Mouse (Mus musculus) erythroblast, adult 5-6 weeks (primary cell): ENCODE results near the gene Gab2. TPM values are rescaled to one million over a fixed set of nuclear protein-coding genes. Genes with fewer than 3 reads are reported as not detected.
"Not testable (repeated sequence)": the region's sequence is repeated elsewhere in the genome, so short reads cannot be mapped to it uniquely, and the experiment has no call there.

Source experiments
- ATAC-seq: replicated peaks from 2 replicates; pipeline ENCODE4 v1.8.0; 2016; ENCODE audit warnings: moderate number of reproducible peaks, mild to moderate bottlenecking, moderate TSS enrichment, inconsistent platforms; ENCODE audit not compliant: poor library complexity, low FRiP score, severe bottlenecking
- total RNA-seq, 2 experiments: library from RNA; stranded (forward) in 1 of 2; stranded (reverse) in 1 of 2; fragments of 150-400 nt in 1 of 2; fragments of 200-764, 138-1000 nt in 1 of 2; gene quantifications; 2 replicates each; pipeline versions ENCODE4 v1.2.3 to v1.2.4; 2015 to 2017; ENCODE audit warnings: low replicate concordance in 2 of 2

Gene Gab2
- total RNA-seq, 2 experiments from 2014 or later = 3.3 to 4.9 TPM

- ATAC-seq = no peak
Measured at GRCm38 (mm10) chr7:97245261-97245949, 164.0 kb downstream of the Gab2 start.

DNA sequence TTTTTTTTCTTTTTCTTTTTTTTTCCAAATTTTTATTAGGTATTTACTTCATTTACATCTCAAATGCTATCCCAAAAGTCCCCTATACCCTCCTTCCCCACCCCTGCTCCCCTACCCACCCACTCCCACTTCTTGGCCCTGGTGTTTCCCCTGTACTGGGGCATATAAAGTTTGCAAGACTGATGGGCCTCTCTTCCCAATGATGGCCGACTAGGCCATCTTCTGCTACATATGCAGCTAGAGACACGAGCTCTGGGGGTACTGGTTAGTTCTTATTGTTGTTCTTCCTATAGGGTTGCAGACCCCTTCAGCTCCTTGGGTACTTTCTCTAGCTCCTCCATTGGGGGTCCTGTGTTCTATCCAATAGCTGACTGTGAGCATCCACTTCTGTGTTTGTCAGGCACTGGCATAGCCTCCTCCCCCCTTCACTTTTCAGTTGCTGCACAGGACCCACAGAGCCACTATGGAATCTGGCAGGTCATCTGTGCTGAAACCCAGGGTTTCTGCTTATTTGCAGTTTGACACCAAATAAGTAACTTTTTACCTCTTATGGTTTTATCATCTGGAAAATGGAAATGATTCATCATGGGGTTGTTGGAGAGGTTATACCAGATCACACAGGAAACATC lies 164.7 kb downstream of the Gab2 start:
- ATAC-seq = not testable (repeated sequence)

- no peak for ATAC-seq
Measured at GRCm38 (mm10) chr7:97247661-97248060, 166.3 kb downstream of the Gab2 start.

GRCm38 (mm10) chr7:97248136-97248535 lies 166.8 kb downstream of the Gab2 start:
- no peak for ATAC-seq

DNA sequence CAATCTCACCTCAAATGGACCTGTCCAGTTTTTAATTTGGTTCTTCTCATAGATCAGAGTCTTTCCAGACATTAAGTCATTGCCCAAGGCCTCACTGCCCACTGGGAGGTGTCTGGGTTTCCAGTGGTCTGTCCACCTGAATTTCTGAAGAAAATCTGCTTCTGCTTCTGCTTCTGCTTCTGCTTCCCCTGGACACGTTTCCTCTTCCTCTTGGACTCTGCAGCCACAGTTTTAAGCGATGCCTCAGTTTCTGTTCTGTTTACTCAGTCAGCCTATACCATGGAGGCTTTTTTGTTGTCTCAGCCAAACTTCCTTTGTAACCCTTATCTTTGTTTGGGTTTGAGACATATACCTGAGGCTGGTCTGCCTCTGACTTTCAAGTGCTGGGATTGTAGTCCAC lies 170.3 kb downstream of the Gab2 start:
- ATAC-seq = no peak

GRCm38 (mm10) chr7:97262541-97262940 lies 181.2 kb downstream of the Gab2 start:
- ATAC-seq = no peak

- ATAC-seq = no peak
Measured at GRCm38 (mm10) chr7:97270367-97270766, 189.0 kb downstream of the Gab2 start.

GRCm38 (mm10) chr7:97271068-97271467 lies 189.7 kb downstream of the Gab2 start:
- ATAC-seq = no peak

DNA sequence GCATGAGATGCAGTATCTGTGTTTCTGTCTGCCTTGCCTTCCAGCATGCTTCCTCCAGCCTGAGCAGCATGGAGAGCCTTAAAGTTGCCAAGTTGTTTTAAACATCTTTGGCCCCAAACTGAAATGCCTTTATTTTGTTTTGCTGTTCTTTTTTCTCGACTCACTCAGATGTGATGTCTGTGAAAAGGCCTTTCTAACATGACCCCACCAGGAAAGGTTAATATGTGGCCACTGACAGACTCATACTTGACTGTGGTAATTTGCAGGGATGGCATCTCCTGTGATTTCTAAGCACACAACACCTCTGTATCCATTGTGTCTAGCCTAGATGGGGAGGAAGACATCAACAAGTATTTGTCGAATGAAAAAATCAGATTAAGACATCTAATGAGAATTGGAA lies 215.6 kb downstream of the Gab2 start:
- ATAC-seq = no peak

GRCm38 (mm10) chr7:97297466-97297865 lies 216.1 kb downstream of the Gab2 start:
- ATAC-seq = peak; percentile 81

DNA sequence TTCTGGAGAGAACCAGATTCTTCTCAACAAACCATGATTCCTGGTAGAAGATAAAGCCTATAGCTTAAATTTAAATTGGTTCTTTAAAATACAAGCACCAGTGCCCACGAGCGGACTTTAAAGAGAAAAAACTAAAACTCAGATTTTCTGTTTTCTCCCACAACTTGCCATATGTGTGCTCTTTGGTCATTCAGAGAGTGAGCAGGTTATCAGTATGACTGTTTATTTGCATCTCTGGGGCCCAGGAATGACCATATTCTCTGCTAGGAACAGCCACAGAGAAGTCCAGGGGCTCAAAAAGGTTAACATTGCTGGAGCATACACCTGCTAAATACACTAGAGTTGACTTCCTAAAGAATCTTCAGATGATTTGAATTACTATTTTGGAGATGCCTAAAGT lies 216.9 kb downstream of the Gab2 start:
- no peak for ATAC-seq

DNA sequence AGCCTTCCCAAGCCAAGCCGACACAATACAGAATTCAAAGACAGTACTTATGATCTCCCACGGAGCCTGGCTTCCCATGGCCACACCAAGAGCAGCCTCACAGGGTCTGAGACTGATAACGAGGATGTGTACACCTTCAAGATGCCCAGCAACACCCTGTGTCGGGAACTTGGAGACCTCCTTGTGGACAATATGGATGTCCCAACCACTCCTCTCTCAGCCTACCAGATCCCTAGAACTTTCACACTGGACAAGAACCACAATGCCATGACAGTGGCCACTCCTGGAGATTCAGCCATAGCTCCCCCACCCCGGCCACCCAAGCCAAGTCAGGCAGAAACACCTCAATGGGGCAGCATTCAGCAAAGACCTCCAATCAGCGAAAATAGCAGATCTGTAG lies 217.6 kb downstream of the Gab2 start:
- no peak for ATAC-seq

DNA sequence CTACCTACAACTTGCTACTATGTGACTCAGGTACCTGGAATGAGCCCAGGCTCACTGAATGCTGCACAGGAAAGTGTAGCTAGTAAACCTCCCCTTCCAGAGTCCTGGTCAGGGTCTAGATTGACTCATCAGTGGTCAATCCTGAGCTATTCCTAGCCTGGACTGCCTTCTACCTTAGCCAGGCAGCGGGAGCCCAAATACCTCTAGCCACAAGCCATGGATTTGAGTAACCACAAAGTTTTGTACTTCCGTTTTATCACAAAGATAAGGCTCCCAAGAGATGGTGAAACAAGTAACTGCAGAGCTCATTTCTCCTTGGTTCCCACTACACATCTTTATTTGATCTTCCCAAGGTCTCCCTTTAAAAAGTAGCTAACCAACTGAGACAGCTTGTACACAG lies 219.5 kb downstream of the Gab2 start:
- no peak for ATAC-seq

GRCm38 (mm10) chr7:97301321-97301720 lies 219.9 kb downstream of the Gab2 start:
- ATAC-seq = no peak

- ATAC-seq = no peak
Measured at GRCm38 (mm10) chr7:97302261-97302660, 220.9 kb downstream of the Gab2 start.

GRCm38 (mm10) chr7:97302876-97303275 lies 221.5 kb downstream of the Gab2 start:
- no peak for ATAC-seq

- ATAC-seq = no peak
Measured at GRCm38 (mm10) chr7:97303614-97304013, 222.2 kb downstream of the Gab2 start.

DNA sequence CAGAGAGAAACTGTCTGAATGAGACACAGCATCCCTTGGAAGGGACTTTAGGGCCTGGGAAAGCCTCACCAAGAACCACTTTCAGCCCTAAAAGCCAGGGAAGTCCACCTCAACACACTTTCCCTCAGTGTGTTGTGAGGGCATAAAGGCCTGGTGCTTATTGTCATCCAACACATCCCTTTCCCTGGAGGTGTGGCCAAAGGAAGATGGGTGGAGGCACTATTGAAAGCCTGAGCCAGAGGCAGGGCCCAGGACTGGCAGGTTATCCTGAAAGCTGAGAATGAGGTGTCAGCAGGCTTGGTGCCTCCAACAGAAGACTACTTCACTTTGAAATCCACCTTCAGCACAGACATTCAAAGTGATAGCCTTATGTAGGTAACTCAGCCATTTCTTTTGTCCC lies 223.1 kb downstream of the Gab2 start:
- no peak for ATAC-seq

DNA sequence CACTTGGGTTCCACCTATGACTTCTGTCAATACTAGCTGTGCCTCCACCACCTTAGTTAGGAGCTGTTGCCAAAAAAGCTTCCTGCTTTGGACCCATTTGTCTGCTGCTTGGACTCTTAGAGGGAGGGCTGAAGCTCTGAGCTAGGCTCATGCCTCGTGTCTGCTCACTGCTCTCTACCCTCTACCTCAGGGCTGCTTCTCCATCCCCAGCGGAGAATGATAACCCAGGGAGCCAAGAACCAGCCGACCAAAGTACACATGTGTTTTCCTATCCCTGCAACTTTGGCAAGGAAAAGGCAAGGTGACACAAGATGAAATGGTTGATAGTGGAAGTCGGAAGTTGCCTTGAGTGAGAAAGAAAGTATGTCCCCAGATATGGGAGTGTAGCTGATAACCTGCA lies 223.8 kb downstream of the Gab2 start:
- no peak for ATAC-seq

- no peak for ATAC-seq
Measured at GRCm38 (mm10) chr7:97306813-97307212, 225.4 kb downstream of the Gab2 start.

DNA sequence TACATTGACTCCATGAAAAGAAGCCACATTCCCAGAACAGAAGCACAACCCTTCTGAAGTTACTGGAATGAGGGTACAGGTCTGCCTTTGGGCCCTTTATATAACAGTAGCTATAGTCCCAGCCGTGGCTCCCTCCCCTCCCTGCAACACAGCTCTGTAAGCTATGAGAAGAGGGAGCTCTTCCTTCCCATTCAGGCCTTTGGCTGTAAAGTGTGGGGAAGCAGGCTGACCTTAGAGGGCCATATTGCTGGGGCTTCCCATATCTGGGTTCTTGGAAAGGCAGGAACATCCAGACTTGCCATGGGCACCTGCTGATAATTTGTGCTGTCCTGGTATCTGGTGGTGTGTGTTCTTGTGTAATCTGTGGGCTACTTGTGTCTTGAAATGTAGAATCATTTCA lies 226.2 kb downstream of the Gab2 start:
- ATAC-seq = no peak
